Mouse (Mus musculus): Measurements from ENCODE around the gene Akap7. TPM values are rescaled to one million over a fixed set of nuclear protein-coding genes. Genes with fewer than 3 reads are reported as not detected.

Akap7 gene
- 20.5 and 26.1 TPM in 2 replicates for polyA plus RNA-seq (2015; fragmentation: Nextera tagmentation; extraction: Ambion mirVana)

DNA sequence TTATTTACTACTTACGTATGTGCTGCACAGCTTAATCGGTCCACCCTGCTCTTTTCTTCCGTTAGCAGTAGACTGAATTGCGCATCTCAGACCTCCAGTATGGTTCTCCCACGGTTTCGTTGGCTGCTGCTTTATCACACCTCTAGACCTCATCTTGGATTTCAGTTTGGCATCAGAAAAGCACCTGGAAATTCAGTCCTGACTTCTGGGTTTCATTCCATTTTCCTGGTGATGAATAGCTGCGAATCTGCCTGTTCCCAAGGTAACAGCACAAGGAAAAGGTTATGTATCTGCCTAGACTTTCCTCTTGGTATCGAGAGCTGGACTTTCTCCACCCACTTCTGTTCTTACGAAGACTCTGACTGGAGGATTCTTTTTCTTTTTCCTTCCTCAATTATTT, at the start of gene Akap7:
Gene Akap7, minus strand, starts transcription at position 101 of the 400 bp plus-strand sequence.

Other genes starting within 250 kb of the Akap7 start
- 30.6 and 35.8 TPM in 2 replicates for gene Epb41l2, start 51.9 kb upstream of the Akap7 start, polyA plus RNA-seq (2015; fragmentation: Nextera tagmentation; extraction: Ambion mirVana)
- not detected in 2 replicates for gene Smlr1, start 228.4 kb upstream of the Akap7 start, polyA plus RNA-seq (2015; fragmentation: Nextera tagmentation; extraction: Ambion mirVana)

Measured in urinary bladder, postnatal 0 days (tissue).